Mouse (Mus musculus): ENCODE results near the gene Gjc2. TPM values are rescaled to one million over a fixed set of nuclear protein-coding genes. Genes with fewer than 3 reads are reported as not detected.

Gjc2 gene
- total and polyA plus RNA-seq, 2 experiments from 2014 or later = 0.31 to 0.76 TPM

DNA sequence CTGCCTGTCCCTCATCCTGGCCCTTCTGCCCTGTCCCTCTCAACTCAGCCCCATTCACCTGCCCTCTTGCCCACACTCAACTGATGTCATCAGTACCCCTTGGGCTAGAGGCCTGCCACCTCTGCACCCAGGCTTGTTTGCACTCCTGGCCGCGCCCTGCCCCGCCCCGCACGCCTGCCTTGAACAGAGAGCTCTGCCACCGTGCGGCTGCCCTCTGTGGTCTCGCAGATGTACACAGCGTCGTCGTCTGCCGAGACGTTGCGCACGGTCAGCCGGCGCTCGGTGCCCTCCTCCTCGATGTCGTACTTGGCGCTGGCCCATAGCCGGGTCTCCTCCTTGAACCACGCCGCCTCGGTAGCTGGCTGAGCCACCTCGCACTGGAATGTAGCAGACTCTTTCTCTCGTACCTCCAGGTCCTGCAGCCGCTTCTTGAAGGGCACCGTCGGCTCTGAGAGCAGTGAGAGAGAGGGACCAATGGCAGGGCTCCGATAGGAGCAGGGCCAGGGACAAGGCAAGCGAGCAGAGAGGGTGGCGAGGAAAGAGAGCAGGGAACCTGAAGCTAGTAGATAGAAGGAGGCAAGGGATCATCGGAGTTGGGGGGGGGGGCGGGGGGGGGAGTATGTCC, 48.5 kb downstream of the Gjc2 start:
- Histone ChIP-seq H3K4me1 (ENCODE audit: insufficient read depth) (no peaks in the 10 kb centered on the region), H3K36me3 (ENCODE audit: insufficient read depth) (no peaks in the 10 kb centered on the region), H3K9me3 (ENCODE audit: low read length) (no peaks in the 10 kb centered on the region), H3K27me3 (ENCODE audit: insufficient read depth, low read length) (peaks cover 38% of the 10 kb centered on the region), H3K4me2 (ENCODE audit: low read depth) (peak overlapping the region; percentile 50; the same call in 1 of the 2 replicates), H3K27ac (ENCODE audit: low read depth, low read length) (no peak overlapping the region), H3K9ac (no peak overlapping the region), H3K4me3 (ENCODE audit: low read depth, low read length) (0 out of 2 replicates have a peak overlapping the region, but pooled peaks have one; percentile 20)
- 8% methylated on average over 35 of the region's 35 CpGs for WGBS
- TF ChIP-seq CTCF (IDR thresholded peaks at IDR 0.05; ENCODE audit: low read depth) = no peak
- ATAC-seq (0 out of 2 replicates have a peak, but pooled peaks have one; percentile 20), DNase-seq (no peak)

DNA sequence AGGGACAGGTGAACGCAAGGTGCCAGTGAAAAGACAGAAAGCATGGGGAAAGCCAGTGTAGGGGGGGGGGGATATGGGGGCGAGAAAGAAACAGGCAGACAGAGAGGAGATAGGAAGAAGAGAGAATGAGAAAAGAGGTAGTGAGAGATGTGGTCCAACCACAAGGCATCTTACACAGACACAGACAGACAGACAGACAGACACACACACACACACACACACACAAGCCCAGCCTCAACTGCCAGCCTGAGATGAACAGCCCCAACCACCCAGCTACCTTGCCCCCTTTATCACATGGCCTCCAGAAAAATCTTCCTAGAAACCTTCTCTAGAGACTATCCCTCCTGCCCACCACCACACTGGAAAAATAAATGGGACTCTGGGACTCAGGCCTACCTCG, 50.9 kb downstream of the Gjc2 start:
- Histone ChIP-seq H3K27me3 (ENCODE audit: insufficient read depth, low read length) (peaks cover 38% of the 10 kb centered on the region), H3K4me1 (ENCODE audit: insufficient read depth) (no peaks in the 10 kb centered on the region), H3K27ac (ENCODE audit: low read depth, low read length) (no peak overlapping the region), H3K9me3 (ENCODE audit: low read length) (no peaks in the 10 kb centered on the region), H3K36me3 (ENCODE audit: insufficient read depth) (no peaks in the 10 kb centered on the region), H3K9ac (no peak overlapping the region), H3K4me2 (ENCODE audit: low read depth) (no peak overlapping the region), H3K4me3 (ENCODE audit: low read depth, low read length) (no peak overlapping the region)
- ATAC-seq (no peak), DNase-seq (no peak)
- 93% methylated on average over 2 of the region's 3 CpGs for WGBS
- TF ChIP-seq CTCF (IDR thresholded peaks at IDR 0.05; ENCODE audit: low read depth) = no peak

DNA sequence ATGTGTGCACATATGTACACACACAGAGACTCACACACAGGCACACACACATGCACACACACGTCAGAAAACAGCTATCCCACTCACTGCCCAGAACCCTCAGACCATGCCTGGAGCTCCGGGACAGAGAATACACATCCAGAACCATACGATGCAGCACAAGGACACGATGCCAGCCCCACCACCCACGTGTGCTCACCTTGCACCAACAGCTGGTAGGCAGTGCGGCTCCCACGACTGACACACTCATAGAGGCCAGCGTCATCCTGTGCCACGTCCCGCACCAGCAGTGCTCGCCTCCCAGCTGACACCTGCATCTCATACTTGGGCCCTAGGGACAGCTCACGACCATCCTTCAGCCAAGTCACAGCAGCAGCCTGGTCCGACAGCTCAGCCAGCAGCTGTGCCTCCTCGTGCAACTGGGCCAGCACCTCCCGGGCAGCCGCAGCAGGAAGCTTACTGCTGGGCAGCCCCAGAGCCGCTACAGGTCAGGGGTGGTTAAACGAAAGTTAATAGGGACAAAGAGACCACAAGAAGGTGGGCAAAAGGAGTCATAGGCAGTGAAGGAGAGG, 51.6 kb downstream of the Gjc2 start:
- H3K9ac ChIP-seq = no peak overlapping the region
- no peaks in the 10 kb centered on the region for H3K4me1 ChIP-seq (ENCODE audit: insufficient read depth)
- 71% methylated on average over 18 of the region's 18 CpGs for WGBS
- ATAC-seq = no peak
- peaks cover 32% of the 10 kb centered on the region for H3K27me3 ChIP-seq (ENCODE audit: insufficient read depth, low read length)
- H3K9me3 ChIP-seq (ENCODE audit: low read length) = no peaks in the 10 kb centered on the region
- no peak overlapping the region for H3K4me2 ChIP-seq (ENCODE audit: low read depth)
- DNase-seq = no peak
- no peak overlapping the region for H3K4me3 ChIP-seq (ENCODE audit: low read depth, low read length)
- no peak for TF ChIP-seq CTCF (IDR thresholded peaks at IDR 0.05; ENCODE audit: low read depth)
- H3K36me3 ChIP-seq (ENCODE audit: insufficient read depth) = no peaks in the 10 kb centered on the region
- H3K27ac ChIP-seq (ENCODE audit: low read depth, low read length) = no peak overlapping the region

DNA sequence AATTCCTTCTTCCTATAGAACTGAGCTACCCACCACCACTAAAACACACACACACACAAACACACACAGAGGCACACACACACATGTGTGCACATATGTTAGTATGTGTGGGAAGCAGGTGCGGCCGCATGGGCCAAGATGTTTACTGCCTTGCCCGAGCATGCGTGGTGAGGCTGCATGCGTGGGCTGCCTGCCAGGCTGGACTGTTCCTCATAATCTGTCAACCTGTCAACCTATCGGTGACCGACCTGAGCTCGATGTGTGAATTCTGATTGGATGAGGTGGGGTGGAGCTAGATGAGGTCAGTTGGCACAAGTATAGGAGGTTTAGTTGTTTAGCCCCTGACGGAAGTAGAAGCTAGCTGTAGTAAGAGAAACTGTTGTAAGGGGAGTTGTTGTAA, 52.2 kb downstream of the Gjc2 start:
- H3K9me3 ChIP-seq (ENCODE audit: low read length) = no peaks in the 10 kb centered on the region
- no peak overlapping the region for H3K4me3 ChIP-seq (ENCODE audit: low read depth, low read length)
- H3K27me3 ChIP-seq (ENCODE audit: insufficient read depth, low read length) = peaks cover 26% of the 10 kb centered on the region
- ATAC-seq (no peak), DNase-seq (no peak)
- H3K36me3 ChIP-seq (ENCODE audit: insufficient read depth) = no peaks in the 10 kb centered on the region
- H3K9ac ChIP-seq = no peak overlapping the region
- TF ChIP-seq CTCF (IDR thresholded peaks at IDR 0.05; ENCODE audit: low read depth) = no peak
- H3K27ac ChIP-seq (ENCODE audit: low read depth, low read length) = no peak overlapping the region
- 83% methylated on average over 9 of the region's 9 CpGs for WGBS
- H3K4me2 ChIP-seq (ENCODE audit: low read depth) = no peak overlapping the region
- no peaks in the 10 kb centered on the region for H3K4me1 ChIP-seq (ENCODE audit: insufficient read depth)

Other genes with a start within 250 kb of the Gjc2 start
- 668 and 716 TPM in 2 replicates for gene Rnf187, start 244.3 kb downstream of the Gjc2 start, total RNA-seq (2014; rRNA removed)
- gene Rnf187, start 244.3 kb downstream of the Gjc2 start, polyA plus RNA-seq (2015; fragmentation: Nextera tagmentation; extraction: Ambion mirVana) = 583 and 608 TPM in 2 replicates
- 446 and 960 TPM in 2 replicates for gene Hist3h2ba, start 234.3 kb downstream of the Gjc2 start, total RNA-seq (2014; rRNA removed)
- 111 and 146 TPM in 2 replicates for gene Hist3h2ba, start 234.3 kb downstream of the Gjc2 start, polyA plus RNA-seq (2015; fragmentation: Nextera tagmentation; extraction: Ambion mirVana)
- 181 and 199 TPM in 2 replicates for gene Hist3h2a, start 228.5 kb downstream of the Gjc2 start, total RNA-seq (2014; rRNA removed)
- 58.0 and 58.7 TPM in 2 replicates for gene Hist3h2a, start 228.5 kb downstream of the Gjc2 start, polyA plus RNA-seq (2015; fragmentation: Nextera tagmentation; extraction: Ambion mirVana)
- gene Trim17, start 228.5 kb downstream of the Gjc2 start, total RNA-seq (2014; rRNA removed) = 3.4 and 4.0 TPM in 2 replicates
- 0.65 TPM in 2 replicates for gene Trim17, start 228.5 kb downstream of the Gjc2 start, polyA plus RNA-seq (2015; fragmentation: Nextera tagmentation; extraction: Ambion mirVana)
- 29.2 and 31.9 TPM in 2 replicates for gene Trim11, start 205.1 kb downstream of the Gjc2 start, total RNA-seq (2014; rRNA removed)
- gene Trim11, start 205.1 kb downstream of the Gjc2 start, polyA plus RNA-seq (2015; fragmentation: Nextera tagmentation; extraction: Ambion mirVana) = 13.5 and 16.0 TPM in 2 replicates
- 1.5 and 1.7 TPM in 2 replicates for gene Obscn, start 46.8 kb downstream of the Gjc2 start, total RNA-seq (2014; rRNA removed)
- 0.23 and 0.31 TPM in 2 replicates for gene Obscn, start 46.8 kb downstream of the Gjc2 start, polyA plus RNA-seq (2015; fragmentation: Nextera tagmentation; extraction: Ambion mirVana)
- 11.2 and 13.8 TPM in 2 replicates for gene Iba57, start 19.5 kb downstream of the Gjc2 start, total RNA-seq (2014; rRNA removed)
- gene Iba57, start 19.5 kb downstream of the Gjc2 start, polyA plus RNA-seq (2015; fragmentation: Nextera tagmentation; extraction: Ambion mirVana) = 10.8 and 11.1 TPM in 2 replicates
- gene Guk1, start 9.0 kb upstream of the Gjc2 start, total RNA-seq (2014; rRNA removed) = 122 and 157 TPM in 2 replicates
- 274 and 284 TPM in 2 replicates for gene Guk1, start 9.0 kb upstream of the Gjc2 start, polyA plus RNA-seq (2015; fragmentation: Nextera tagmentation; extraction: Ambion mirVana)
- 45.2 and 69.5 TPM in 2 replicates for gene Mrpl55, start 19.3 kb upstream of the Gjc2 start, total RNA-seq (2014; rRNA removed)
- gene Mrpl55, start 19.3 kb upstream of the Gjc2 start, polyA plus RNA-seq (2015; fragmentation: Nextera tagmentation; extraction: Ambion mirVana) = 124 and 131 TPM in 2 replicates
- 5.2 and 6.9 TPM in 2 replicates for gene 2310033P09Rik, start 25.1 kb upstream of the Gjc2 start, total RNA-seq (2014; rRNA removed)
- gene 2310033P09Rik, start 25.1 kb upstream of the Gjc2 start, polyA plus RNA-seq (2015; fragmentation: Nextera tagmentation; extraction: Ambion mirVana) = 22.2 and 27.6 TPM in 2 replicates
- 355 and 372 TPM in 2 replicates for gene Arf1, start 45.1 kb upstream of the Gjc2 start, total RNA-seq (2014; rRNA removed)
- gene Arf1, start 45.1 kb upstream of the Gjc2 start, polyA plus RNA-seq (2015; fragmentation: Nextera tagmentation; extraction: Ambion mirVana) = 685 and 714 TPM in 2 replicates
- 0.31 and 0.52 TPM in 2 replicates for gene Wnt3a, start 107.5 kb upstream of the Gjc2 start, total RNA-seq (2014; rRNA removed)
- 0.19 and 0.29 TPM in 2 replicates for gene Wnt3a, start 107.5 kb upstream of the Gjc2 start, polyA plus RNA-seq (2015; fragmentation: Nextera tagmentation; extraction: Ambion mirVana)
- 1.9 and 5.6 TPM in 2 replicates for gene Wnt9a, start 123.7 kb upstream of the Gjc2 start, total RNA-seq (2014; rRNA removed)
- 2.1 and 2.6 TPM in 2 replicates for gene Wnt9a, start 123.7 kb upstream of the Gjc2 start, polyA plus RNA-seq (2015; fragmentation: Nextera tagmentation; extraction: Ambion mirVana)
- gene Prss38, start 192.4 kb upstream of the Gjc2 start, total RNA-seq (2014; rRNA removed) = not detected in 2 replicates
- 0.12 TPM in 1 of 2 replicates, not detected in the other for gene Prss38, start 192.4 kb upstream of the Gjc2 start, polyA plus RNA-seq (2015; fragmentation: Nextera tagmentation; extraction: Ambion mirVana)

Data from forebrain, postnatal 0 days (tissue).